Mouse (Mus musculus) lung, embryonic 15.5 days (tissue): Measurements from ENCODE around the gene Vcp. TPM values are rescaled to one million over a fixed set of nuclear protein-coding genes. Genes with fewer than 3 reads are reported as not detected.

ENCODE experiments used
- ATAC-seq: fragments of 200-750 bp; cut with Nextera tagmentation; 2 replicates; pipeline ENCODE4 v1.8.0; 2017; ENCODE audit warnings: moderate number of reproducible peaks, borderline replicate concordance; ENCODE audit not compliant: low FRiP score, low TSS enrichment; ENCODE audit errors: extremely low read depth
- H3K27ac ChIP-seq: fragments of 300-500 bp; sonication (generic); 2 replicates; pipeline ENCODE4 v1.5.1; 2015; ENCODE audit warnings: moderate library complexity, mild to moderate bottlenecking, inconsistent platforms
- H3K27me3 ChIP-seq: fragments of 300-500 bp; sonication (generic); 2 replicates; pipeline ENCODE4 v1.6.1; 2015; ENCODE audit warnings: inconsistent platforms
- H3K36me3 ChIP-seq: fragments of 300-500 bp; sonication (generic); 2 replicates; pipeline ENCODE4 v1.6.1; 2015; ENCODE audit warnings: inconsistent platforms
- H3K4me1 ChIP-seq: fragments of 300-500 bp; sonication (generic); 2 replicates; pipeline ENCODE4 v1.6.1; 2015; ENCODE audit warnings: inconsistent platforms
- H3K4me2 ChIP-seq: fragments of 300-500 bp; sonication (generic); 2 replicates; pipeline ENCODE4 v1.6.1; 2015; ENCODE audit warnings: inconsistent platforms, mild to moderate bottlenecking, moderate library complexity
- H3K4me3 ChIP-seq: fragments of 300-500 bp; sonication (generic); 2 replicates; pipeline ENCODE4 v1.5.1; 2015; ENCODE audit warnings: mild to moderate bottlenecking, inconsistent platforms
- H3K9ac ChIP-seq: fragments of 300-500 bp; sonication (generic); 2 replicates; pipeline ENCODE4 v1.6.1; 2015; ENCODE audit warnings: inconsistent platforms
- H3K9me3 ChIP-seq: fragments of 300-500 bp; sonication (generic); 2 replicates; pipeline ENCODE4 v1.6.1; 2016; ENCODE audit warnings: inconsistent platforms
- WGBS: fragments of 180-500 bp; shearing (Covaris S2); methylation state at CpG from one replicate; pipeline ENCODE4 v1.1.7; 2015; 5-methylcytosine and 5-hydroxymethylcytosine counted together
- polyA plus RNA-seq: library from polyadenylated mRNA; unstranded; fragments of >200 nt; fragmentation: Nextera tagmentation; extraction: Ambion mirVana; gene quantifications from 2 replicates; pipeline ENCODE4 v1.2.1, GENCODE M21; 2015

Vcp gene
- polyA plus RNA-seq, 1 experiment from 2014 or later, result 557 TPM

GRCm38 (mm10) chr4:42963480-42963879 is 36.8 kb downstream of the Vcp start:
- no peaks in the 10 kb centered on the region for H3K9me3 ChIP-seq
- no peaks in the 10 kb centered on the region for H3K4me1 ChIP-seq
- H3K4me3 ChIP-seq, result no peak overlapping the region
- H3K27me3 ChIP-seq, result peaks cover 4% of the 10 kb centered on the region; the same call in 1 of the 2 replicates
- no peaks in the 10 kb centered on the region for H3K36me3 ChIP-seq
- H3K4me2 ChIP-seq, result no peak overlapping the region
- H3K9ac ChIP-seq, result no peak overlapping the region
- 94% methylated on average over 2 of the region's 2 CpGs for WGBS
- H3K27ac ChIP-seq, result no peak overlapping the region
- no peak for ATAC-seq

GRCm38 (mm10) chr4:42961592-42961991 is 38.7 kb downstream of the Vcp start:
- peaks cover 11% of the 10 kb centered on the region for H3K36me3 ChIP-seq
- no peaks in the 10 kb centered on the region for H3K4me1 ChIP-seq
- H3K4me3 ChIP-seq, result no peak overlapping the region
- 27% methylated on average over 4 of the region's 4 CpGs for WGBS
- H3K27ac ChIP-seq, result no peak overlapping the region
- no peak for ATAC-seq
- H3K9ac ChIP-seq, result no peak overlapping the region
- peaks cover 4% of the 10 kb centered on the region; the same call in 1 of the 2 replicates for H3K27me3 ChIP-seq
- H3K9me3 ChIP-seq, result no peaks in the 10 kb centered on the region
- H3K4me2 ChIP-seq, result no peak overlapping the region

GRCm38 (mm10) chr4:42959382-42959781 is 40.9 kb downstream of the Vcp start:
- H3K9ac ChIP-seq, result no peak overlapping the region
- WGBS, result 52% methylated on average over 4 of the region's 4 CpGs
- no peaks in the 10 kb centered on the region for H3K9me3 ChIP-seq
- no peak for ATAC-seq
- H3K4me1 ChIP-seq, result no peaks in the 10 kb centered on the region
- H3K36me3 ChIP-seq, result peaks cover 14% of the 10 kb centered on the region
- no peak overlapping the region for H3K4me2 ChIP-seq
- no peak overlapping the region for H3K4me3 ChIP-seq
- H3K27ac ChIP-seq, result no peak overlapping the region
- no peaks in the 10 kb centered on the region for H3K27me3 ChIP-seq

- Histone ChIP-seq H3K4me2 (no peak overlapping the region), H3K4me3 (no peak overlapping the region), H3K36me3 (peaks cover 14% of the 10 kb centered on the region), H3K9ac (no peak overlapping the region), H3K9me3 (no peaks in the 10 kb centered on the region), H3K27ac (no peak overlapping the region), H3K27me3 (no peaks in the 10 kb centered on the region), H3K4me1 (no peaks in the 10 kb centered on the region)
- no peak for ATAC-seq
- WGBS, result 55% methylated on average over 8 of the region's 8 CpGs
These were observed 41.4 kb downstream of the Vcp start for GRCm38 (mm10) chr4:42958942-42959341.

- H3K36me3 ChIP-seq, result peaks cover 14% of the 10 kb centered on the region
- H3K4me2 ChIP-seq, result no peak overlapping the region
- H3K4me1 ChIP-seq, result no peaks in the 10 kb centered on the region
- no peaks in the 10 kb centered on the region for H3K27me3 ChIP-seq
- H3K9ac ChIP-seq, result no peak overlapping the region
- no peak overlapping the region for H3K27ac ChIP-seq
- 81% methylated on average over 8 of the region's 8 CpGs for WGBS
- no peak overlapping the region for H3K4me3 ChIP-seq
- no peak for ATAC-seq
- H3K9me3 ChIP-seq, result no peaks in the 10 kb centered on the region
These were observed 42.3 kb downstream of the Vcp start for GRCm38 (mm10) chr4:42957979-42958378.

- Histone ChIP-seq H3K27me3 (no peaks in the 10 kb centered on the region), H3K4me3 (no peak overlapping the region), H3K9ac (no peak overlapping the region), H3K27ac (no peak overlapping the region), H3K4me1 (no peaks in the 10 kb centered on the region), H3K36me3 (peaks cover 14% of the 10 kb centered on the region), H3K4me2 (no peak overlapping the region), H3K9me3 (no peaks in the 10 kb centered on the region)
- no peak for ATAC-seq
- WGBS, result 79% methylated on average over 11 of the region's 11 CpGs
These were observed 43.0 kb downstream of the Vcp start for GRCm38 (mm10) chr4:42957306-42957705.

- Histone ChIP-seq H3K9ac (no peak overlapping the region), H3K4me2 (no peak overlapping the region), H3K4me1 (0 out of 2 replicates have a peak, but pooled peaks cover 5% of the 10 kb centered on the region), H3K4me3 (no peak overlapping the region), H3K27me3 (no peaks in the 10 kb centered on the region), H3K27ac (no peak overlapping the region), H3K36me3 (peaks cover 14% of the 10 kb centered on the region), H3K9me3 (no peaks in the 10 kb centered on the region)
- no peak for ATAC-seq
- WGBS, result 89% methylated on average over 17 of the region's 17 CpGs
These were observed 43.7 kb downstream of the Vcp start for GRCm38 (mm10) chr4:42956581-42956980.

GRCm38 (mm10) chr4:42955200-42955599 is 45.1 kb downstream of the Vcp start:
- peaks cover 18% of the 10 kb centered on the region for H3K4me1 ChIP-seq
- no peak overlapping the region for H3K9ac ChIP-seq
- no peak overlapping the region for H3K4me3 ChIP-seq
- H3K9me3 ChIP-seq, result no peaks in the 10 kb centered on the region
- H3K27ac ChIP-seq, result no peak overlapping the region
- H3K4me2 ChIP-seq, result no peak overlapping the region
- H3K36me3 ChIP-seq, result peaks cover 14% of the 10 kb centered on the region
- H3K27me3 ChIP-seq, result no peaks in the 10 kb centered on the region
- 86% methylated on average over 3 of the region's 3 CpGs for WGBS
- no peak for ATAC-seq

GRCm38 (mm10) chr4:42954297-42954696 is 46.0 kb downstream of the Vcp start:
- 9% methylated on average over 10 of the region's 10 CpGs for WGBS
- Histone ChIP-seq H3K4me3 (no peak overlapping the region), H3K36me3 (peaks cover 14% of the 10 kb centered on the region), H3K27me3 (no peaks in the 10 kb centered on the region), H3K27ac (no peak overlapping the region), H3K4me1 (peaks cover 19% of the 10 kb centered on the region), H3K9ac (no peak overlapping the region), H3K9me3 (no peaks in the 10 kb centered on the region), H3K4me2 (no peak overlapping the region)
- no peak for ATAC-seq

GRCm38 (mm10) chr4:42953435-42954094 is 46.7 kb downstream of the Vcp start:
- Histone ChIP-seq H3K4me3 (no peak overlapping the region), H3K9me3 (no peaks in the 10 kb centered on the region), H3K9ac (no peak overlapping the region), H3K27me3 (no peaks in the 10 kb centered on the region), H3K36me3 (peaks cover 14% of the 10 kb centered on the region), H3K4me2 (no peak overlapping the region), H3K27ac (no peak overlapping the region), H3K4me1 (peaks cover 23% of the 10 kb centered on the region)
- no peak for ATAC-seq
- WGBS, result 36% methylated on average over 10 of the region's 10 CpGs

- H3K27me3 ChIP-seq, result peaks cover 9% of the 10 kb centered on the region
- no peak overlapping the region for H3K4me3 ChIP-seq
- WGBS, result 80% methylated on average over 7 of the region's 7 CpGs
- no peak for ATAC-seq
- no peaks in the 10 kb centered on the region for H3K9me3 ChIP-seq
- H3K9ac ChIP-seq, result no peak overlapping the region
- peaks cover 23% of the 10 kb centered on the region for H3K4me1 ChIP-seq
- no peak overlapping the region for H3K4me2 ChIP-seq
- H3K27ac ChIP-seq, result no peak overlapping the region
- peaks cover 11% of the 10 kb centered on the region for H3K36me3 ChIP-seq
These were observed 47.7 kb downstream of the Vcp start for GRCm38 (mm10) chr4:42952563-42952962.

- no peak overlapping the region for H3K4me3 ChIP-seq
- H3K9me3 ChIP-seq, result no peaks in the 10 kb centered on the region
- no peak overlapping the region for H3K27ac ChIP-seq
- peaks cover 23% of the 10 kb centered on the region for H3K4me1 ChIP-seq
- 57% methylated on average over 11 of the region's 11 CpGs for WGBS
- no peak overlapping the region for H3K9ac ChIP-seq
- peaks cover 18% of the 10 kb centered on the region for H3K27me3 ChIP-seq
- 0 out of 2 replicates have a peak overlapping the region, but pooled peaks have one; percentile 5 for H3K4me2 ChIP-seq
- no peak for ATAC-seq
- H3K36me3 ChIP-seq, result peaks cover 2% of the 10 kb centered on the region; the same call in 1 of the 2 replicates
These were observed 48.8 kb downstream of the Vcp start for GRCm38 (mm10) chr4:42951206-42952195.
